Mouse (Mus musculus) heart, embryonic 14.5 days (tissue): Measurements from ENCODE around the gene Srgap2. TPM values are rescaled to one million over a fixed set of nuclear protein-coding genes. Genes with fewer than 3 reads are reported as not detected.
A peak's percentile ranks its signal among the peaks of the same experiment; 100 is the strongest.

ENCODE experiments used
- ATAC-seq: fragments of 200-750 bp; cut with Nextera tagmentation; 2 replicates; pipeline ENCODE4 v1.8.0; 2017; ENCODE audit warnings: low read depth, moderate TSS enrichment; ENCODE audit not compliant: insufficient number of reproducible peaks, insufficient read depth, low FRiP score
- H3K27ac ChIP-seq, 2 experiments: fragments of 200-500 bp in 1 of 2; fragments of 300-500 bp in 1 of 2; sonication (generic) in 1 of 2; replicated peaks in 1 of 2; 2 replicates each; pipeline ENCODE4 v1.5.1; 2012 to 2014; ENCODE audit warnings: low read depth in 2 of 2, low read length in 2 of 2, control low read depth in 1 of 2, mild to moderate bottlenecking in 1 of 2, mixed read lengths in 1 of 2; ENCODE audit not compliant: control insufficient read depth in 1 of 2, insufficient read depth in 1 of 2
- H3K27me3 ChIP-seq: fragments of 300-500 bp; sonication (generic); 2 replicates; pipeline ENCODE4 v1.6.1; 2014; ENCODE audit warnings: mild to moderate bottlenecking, low read length, control low read depth; ENCODE audit not compliant: control insufficient read depth, insufficient read depth
- H3K36me3 ChIP-seq: fragments of 300-500 bp; sonication (generic); 2 replicates; pipeline ENCODE4 v1.6.1; 2014; ENCODE audit warnings: mild to moderate bottlenecking, control low read depth, low read length, mixed read lengths; ENCODE audit not compliant: control insufficient read depth, insufficient read depth
- H3K4me1 ChIP-seq, 2 experiments: fragments of 200-500 bp in 1 of 2; fragments of 300-500 bp in 1 of 2; sonication (generic) in 1 of 2; 2 replicates each; pipeline ENCODE4 v1.6.1; 2012 to 2014; ENCODE audit warnings: low read length in 2 of 2, control low read depth in 1 of 2, mixed read lengths in 1 of 2; ENCODE audit not compliant: control insufficient read depth in 2 of 2, insufficient read depth in 2 of 2
- H3K4me2 ChIP-seq: fragments of 300-500 bp; sonication (generic); 2 replicates; pipeline ENCODE4 v1.6.1; 2014; ENCODE audit warnings: mild to moderate bottlenecking, low read length
- H3K4me3 ChIP-seq, 2 experiments: fragments of 200-500 bp in 1 of 2; fragments of 300-500 bp in 1 of 2; sonication (generic) in 1 of 2; 2 replicates each; pipeline ENCODE4 v1.5.1; 2012 to 2014; ENCODE audit warnings: low read length in 2 of 2, mild to moderate bottlenecking in 2 of 2, control low read depth in 1 of 2, low read depth in 1 of 2, moderate library complexity in 1 of 2; ENCODE audit not compliant: control insufficient read depth in 1 of 2, insufficient read depth in 1 of 2
- H3K9ac ChIP-seq: fragments of 300-500 bp; sonication (generic); 2 replicates; pipeline ENCODE4 v1.6.1; 2014; ENCODE audit warnings: mild to moderate bottlenecking, low read length
- H3K9me3 ChIP-seq: fragments of 300-500 bp; sonication (generic); 2 replicates; pipeline ENCODE4 v1.6.1; 2016; ENCODE audit warnings: low read length, control low read depth; ENCODE audit not compliant: control insufficient read depth
- WGBS: fragments of 180-500 bp; shearing (Covaris S2); extraction: QIAGEN DNeasy Blood & Tissue Kit; methylation state at CpG from one replicate; pipeline ENCODE4 v1.1.7; 2014; 5-methylcytosine and 5-hydroxymethylcytosine counted together
- polyA plus RNA-seq: library from polyadenylated mRNA; unstranded; fragments of >200 nt; fragmentation: Nextera tagmentation; extraction: Ambion mirVana; gene quantifications from 2 replicates; pipeline ENCODE4 v1.2.1, GENCODE M21; 2014

The Srgap2 gene
- polyA plus RNA-seq, 1 experiment from 2014 or later: 15.7 TPM

DNA sequence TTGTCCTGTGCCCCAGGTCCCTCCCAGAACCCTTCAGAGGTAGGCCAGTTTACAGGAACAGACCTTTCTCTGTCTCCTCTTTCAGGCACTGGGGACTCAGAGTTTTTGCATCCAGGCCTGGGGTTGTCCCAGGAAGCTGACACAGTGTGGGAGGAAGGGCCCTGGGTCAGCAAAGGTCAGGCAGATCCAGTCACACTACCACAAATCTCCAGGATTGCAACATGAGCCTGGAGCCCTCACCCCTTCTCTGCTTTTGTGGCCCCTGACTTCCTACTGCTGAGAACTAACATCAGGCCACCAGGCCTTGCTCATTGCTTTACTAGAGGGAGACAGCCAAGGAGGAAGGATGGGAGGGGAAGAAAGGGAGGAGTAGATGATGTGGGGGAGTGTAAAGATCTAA lies 250.3 kb downstream of the Srgap2 start:
- peaks cover 13 to 22% of the 10 kb centered on the region in 2 experiments for H3K4me1 ChIP-seq
- H3K9me3 ChIP-seq: no peaks in the 10 kb centered on the region
- ATAC-seq: no peak
- no peak overlapping the region for H3K4me3 ChIP-seq
- H3K36me3 ChIP-seq: no peaks in the 10 kb centered on the region
- no peak overlapping the region for H3K27ac ChIP-seq
- H3K27me3 ChIP-seq: 0 out of 2 replicates have a peak, but pooled peaks cover under 1% of the 10 kb centered on the region
- no peak overlapping the region for H3K9ac ChIP-seq
- H3K4me2 ChIP-seq: no peak overlapping the region

DNA sequence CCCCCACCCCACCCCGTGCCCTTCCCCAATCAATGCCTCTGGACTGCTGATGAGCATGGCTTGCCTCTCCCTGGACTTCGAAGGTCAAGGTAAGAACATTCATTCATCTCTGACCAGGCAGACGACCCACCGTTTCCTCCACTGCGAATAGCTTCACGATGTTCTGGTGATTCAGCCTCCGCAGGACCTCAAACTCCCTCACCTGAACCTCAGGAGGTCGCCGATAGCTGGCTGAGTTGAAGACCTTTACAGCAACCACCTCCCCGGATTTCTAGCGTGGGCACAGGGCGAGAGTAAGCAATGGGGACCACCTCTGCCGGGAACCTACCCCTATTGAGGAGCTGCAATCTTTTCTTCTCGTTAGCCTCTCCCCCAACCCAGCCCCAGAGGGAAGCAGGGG lies 251.6 kb downstream of the Srgap2 start:
- ATAC-seq: no peak
- no peak overlapping the region for H3K4me2 ChIP-seq

DNA sequence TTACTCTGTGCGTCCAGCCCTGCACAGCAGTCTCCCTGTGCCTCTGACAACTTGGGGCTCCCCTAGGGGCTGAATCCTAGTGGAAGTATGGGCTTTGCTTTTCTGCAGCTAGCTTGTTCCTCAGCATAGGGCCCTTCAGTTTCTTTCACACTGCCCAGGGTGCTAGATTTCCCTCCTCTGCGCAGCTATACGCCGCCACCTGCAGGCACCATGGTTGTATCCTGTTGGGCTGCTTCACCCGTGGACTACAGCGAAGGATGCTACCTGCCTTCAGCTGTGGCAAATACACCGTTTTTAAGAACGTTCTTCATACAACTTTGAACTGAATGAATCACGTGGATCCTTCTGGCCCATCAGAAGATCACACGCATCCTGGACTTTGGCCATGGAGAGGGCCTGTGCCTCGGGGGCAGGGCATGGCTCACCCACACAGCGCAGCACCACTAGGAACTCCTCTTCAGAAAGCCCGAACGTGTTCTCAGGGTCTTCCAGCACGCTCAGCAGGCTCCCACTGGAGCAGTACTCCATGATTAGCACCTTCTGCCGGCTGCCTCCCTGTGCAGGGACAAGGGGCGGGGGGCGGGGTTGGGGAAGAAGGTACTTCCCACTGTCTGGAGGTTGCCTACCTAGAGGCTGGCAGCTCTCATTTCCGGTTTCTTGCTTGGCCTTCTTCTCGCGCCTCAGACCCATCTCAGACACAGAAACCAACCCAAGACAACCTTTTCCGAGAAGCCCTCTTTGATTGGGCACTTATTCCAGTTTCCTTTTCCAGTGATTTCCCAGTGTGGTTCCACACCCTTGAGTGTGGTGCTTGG lies 252.2 kb downstream of the Srgap2 start:
- 0 out of 2 replicates have a peak, but pooled peaks cover 5% of the 10 kb centered on the region for H3K27me3 ChIP-seq
- 34% methylated on average over 22 of the region's 22 CpGs for WGBS
- H3K4me3 ChIP-seq: no peak overlapping the region
- H3K9ac ChIP-seq: no peak overlapping the region
- no peak for ATAC-seq
- H3K36me3 ChIP-seq: no peaks in the 10 kb centered on the region
- H3K9me3 ChIP-seq: no peaks in the 10 kb centered on the region
- H3K27ac ChIP-seq: no peak overlapping the region
- peak overlapping the region; percentile 39 for H3K4me2 ChIP-seq
- H3K4me1 ChIP-seq: peaks cover 13 to 19% of the 10 kb centered on the region in 2 experiments

More for the DNA sequence above, 251.6 kb downstream of the Srgap2 start:
- no peaks in the 10 kb centered on the region for H3K36me3 ChIP-seq
- 66% methylated on average over 14 of the region's 14 CpGs for WGBS
- no peaks in the 10 kb centered on the region for H3K9me3 ChIP-seq
- peaks cover 13 to 22% of the 10 kb centered on the region in 2 experiments for H3K4me1 ChIP-seq
- H3K4me3 ChIP-seq: no peak overlapping the region
- no peak overlapping the region for H3K27ac ChIP-seq
- H3K9ac ChIP-seq: no peak overlapping the region
- 0 out of 2 replicates have a peak, but pooled peaks cover 5% of the 10 kb centered on the region for H3K27me3 ChIP-seq

DNA sequence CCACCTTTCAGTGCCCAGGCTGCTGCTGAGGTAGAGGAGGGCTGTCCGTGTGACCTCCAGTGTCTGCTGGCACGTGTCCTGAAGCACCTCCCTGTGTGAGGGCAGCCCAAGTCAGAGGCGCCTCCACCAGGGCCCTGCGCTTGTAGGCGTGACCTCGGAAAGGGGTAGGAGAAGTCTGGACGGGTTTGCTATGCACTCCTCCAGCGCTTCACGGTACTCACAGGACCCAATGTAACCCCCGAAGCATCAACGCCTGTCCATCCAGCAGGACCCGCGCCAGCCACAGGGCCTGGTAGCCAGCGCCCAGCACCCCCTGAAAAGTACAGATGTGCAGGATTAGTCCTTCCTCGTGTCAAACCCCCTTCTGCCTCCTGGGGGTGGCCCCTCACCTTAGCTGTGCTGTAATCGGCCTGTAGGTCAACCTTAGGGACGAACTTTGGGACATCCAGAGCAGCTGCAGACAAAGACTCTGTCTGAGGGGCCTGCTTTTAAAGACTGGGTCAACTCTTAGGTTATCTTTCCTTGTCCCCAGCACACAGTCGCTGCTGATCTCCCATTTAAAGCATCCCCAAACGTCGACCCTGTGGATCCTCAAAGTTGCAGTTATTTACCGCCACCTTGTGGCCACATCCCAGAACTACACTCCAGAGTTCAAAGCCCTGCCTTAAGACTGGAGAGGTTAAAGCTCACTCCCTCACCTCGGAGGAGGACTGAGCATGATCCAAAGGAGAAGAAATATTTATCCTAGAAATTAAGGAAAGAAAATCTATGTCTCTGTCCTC lies 257.2 kb downstream of the Srgap2 start:
- Histone ChIP-seq H3K27ac (no peak overlapping the region), H3K36me3 (no peaks in the 10 kb centered on the region), H3K4me2 (no peak overlapping the region), H3K4me1 (peaks cover 0 to 4% of the 10 kb centered on the region in 2 experiments; a peak in 1 of 4 replicates), H3K4me3 (no peak overlapping the region), H3K9ac (no peak overlapping the region), H3K9me3 (no peaks in the 10 kb centered on the region), H3K27me3 (0 out of 2 replicates have a peak, but pooled peaks cover 5% of the 10 kb centered on the region)
- ATAC-seq: no peak
- 33% methylated on average over 22 of the region's 22 CpGs for WGBS

DNA sequence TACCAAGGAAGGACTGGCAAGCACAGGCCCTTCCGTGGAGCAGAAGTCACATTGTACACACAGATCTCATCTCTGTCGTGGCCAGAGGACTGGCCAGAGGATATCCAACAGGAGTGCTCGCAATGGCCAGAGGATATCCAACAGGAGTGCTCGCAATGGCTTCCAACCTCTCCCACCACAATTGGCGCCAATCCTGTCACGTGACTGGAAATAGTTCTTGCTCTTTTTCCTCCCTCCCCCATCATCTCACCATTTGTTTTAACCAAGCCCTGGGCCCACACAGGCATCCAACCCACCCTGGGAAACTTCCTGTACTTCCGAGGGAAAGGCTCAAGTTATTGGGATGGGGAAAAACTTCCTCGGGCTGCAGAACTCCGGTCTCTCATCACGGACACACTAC lies 258.4 kb downstream of the Srgap2 start:
- Histone ChIP-seq H3K27ac (no peak overlapping the region), H3K9ac (no peak overlapping the region), H3K4me3 (no peak overlapping the region), H3K36me3 (no peaks in the 10 kb centered on the region), H3K27me3 (0 out of 2 replicates have a peak, but pooled peaks cover 5% of the 10 kb centered on the region), H3K9me3 (no peaks in the 10 kb centered on the region), H3K4me2 (no peak overlapping the region), H3K4me1 (peaks cover 0 to 4% of the 10 kb centered on the region in 2 experiments; a peak in 1 of 4 replicates)
- no peak for ATAC-seq
- 77% methylated on average over 10 of the region's 10 CpGs for WGBS

DNA sequence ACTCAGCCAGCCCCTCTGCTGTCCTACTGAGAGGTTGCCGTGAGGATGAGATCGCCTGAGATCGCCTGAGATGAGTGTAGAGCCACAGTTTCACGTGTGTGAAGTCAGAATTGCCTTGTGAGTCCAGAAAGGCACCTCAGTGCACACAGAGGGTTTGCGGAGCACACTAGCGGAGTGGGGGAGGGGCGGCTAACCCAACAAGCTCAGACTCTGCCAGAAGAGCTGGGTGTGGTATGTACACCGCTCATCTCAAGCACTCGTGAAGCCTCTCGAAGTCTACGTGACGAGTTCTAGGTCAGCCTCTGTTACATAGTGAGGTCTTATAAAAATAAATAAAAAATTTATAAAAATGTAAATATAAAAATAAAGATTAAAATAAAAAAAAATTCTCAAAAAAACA lies 263.2 kb downstream of the Srgap2 start:
- no peak overlapping the region for H3K27ac ChIP-seq
- 60% methylated on average over 12 of the region's 12 CpGs for WGBS
- no peaks in the 10 kb centered on the region for H3K4me1 ChIP-seq
- no peaks in the 10 kb centered on the region for H3K27me3 ChIP-seq
- no peak overlapping the region for H3K4me3 ChIP-seq
- H3K9ac ChIP-seq: no peak overlapping the region
- H3K9me3 ChIP-seq: no peaks in the 10 kb centered on the region
- no peak overlapping the region for H3K4me2 ChIP-seq
- ATAC-seq: no peak
- no peaks in the 10 kb centered on the region for H3K36me3 ChIP-seq

DNA sequence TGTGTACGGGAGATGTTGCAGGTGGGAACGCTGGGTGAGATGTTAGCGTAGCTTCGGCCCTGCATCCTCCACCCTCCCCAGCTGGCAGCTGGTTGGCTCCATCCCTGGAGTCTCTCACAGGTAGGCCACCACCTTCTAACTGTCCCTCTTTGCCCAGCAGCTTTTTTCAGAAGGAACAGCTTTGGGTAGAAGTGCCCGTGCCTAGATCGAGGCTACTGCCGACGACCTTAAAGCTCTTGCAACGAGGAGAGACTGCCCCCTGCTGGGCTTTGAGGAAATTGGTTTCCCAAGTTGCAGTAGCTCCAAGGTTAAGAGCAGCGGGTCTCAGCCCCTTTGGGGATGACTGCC lies 266.9 kb downstream of the Srgap2 start:
- 0 out of 2 replicates have a peak, but pooled peaks cover 4% of the 10 kb centered on the region for H3K36me3 ChIP-seq
- H3K4me1 ChIP-seq: no peaks in the 10 kb centered on the region
- H3K4me2 ChIP-seq: no peak overlapping the region
- H3K27ac ChIP-seq: no peak overlapping the region
- no peak for ATAC-seq
- no peak overlapping the region for H3K4me3 ChIP-seq
- WGBS: 25% methylated on average over 10 of the region's 10 CpGs
- H3K9ac ChIP-seq: no peak overlapping the region
- no peaks in the 10 kb centered on the region for H3K27me3 ChIP-seq
- no peaks in the 10 kb centered on the region for H3K9me3 ChIP-seq
